Mouse (Mus musculus) T-helper 17 cell (primary cell): ENCODE results near the gene Gm4491.

Experiments
- in situ Hi-C, 2 experiments: fragments of 300-600 bp; cut with MboI, MseI; formaldehyde crosslinking; loops; 1 replicate in 1 of 2; 2 replicates in 1 of 2; pipeline ENCODE4 v1.15.1; 2025; ENCODE audit warnings: high pct_unique_total_duplicates in 2 of 2

The Gm4491 gene

DNA sequence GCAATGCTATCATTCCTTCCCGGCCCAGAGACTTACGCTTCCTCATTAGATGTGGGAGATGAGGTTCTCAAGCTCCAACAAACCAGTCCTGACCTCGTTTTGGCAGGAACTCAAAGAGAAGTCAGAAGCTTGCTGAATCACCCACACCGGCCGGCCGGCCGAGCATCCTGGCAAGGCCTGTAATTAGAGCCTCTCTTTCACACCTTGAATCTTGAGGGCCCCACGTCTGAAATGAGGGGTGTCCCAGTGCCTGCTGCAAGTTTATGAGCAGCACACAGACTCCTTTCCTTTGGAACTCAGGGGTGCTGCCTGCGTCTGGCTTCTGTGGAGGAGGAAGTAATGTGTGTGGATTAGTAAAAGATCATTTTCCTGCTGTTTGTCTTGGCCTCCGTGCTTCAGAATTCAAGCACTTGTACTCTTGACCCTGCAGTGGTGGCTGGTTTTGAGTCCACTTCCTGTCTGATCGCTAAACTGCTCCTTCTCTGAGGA is 31.5 kb downstream of the Gm4491 start:
- in situ Hi-C loops = loop anchor here in 1 of 2 experiments (10.0 kb wide), 1 partner anchor 1629 kb away; no protein-coding TSS in a partner anchor

- in situ Hi-C loops = loop anchor here in 1 of 2 experiments (10.0 kb wide), 1 partner anchor 1628 kb away; no protein-coding TSS in a partner anchor
Measured at GRCm38 (mm10) chr14:57082863-57083262, 32.8 kb downstream of the Gm4491 start.

DNA sequence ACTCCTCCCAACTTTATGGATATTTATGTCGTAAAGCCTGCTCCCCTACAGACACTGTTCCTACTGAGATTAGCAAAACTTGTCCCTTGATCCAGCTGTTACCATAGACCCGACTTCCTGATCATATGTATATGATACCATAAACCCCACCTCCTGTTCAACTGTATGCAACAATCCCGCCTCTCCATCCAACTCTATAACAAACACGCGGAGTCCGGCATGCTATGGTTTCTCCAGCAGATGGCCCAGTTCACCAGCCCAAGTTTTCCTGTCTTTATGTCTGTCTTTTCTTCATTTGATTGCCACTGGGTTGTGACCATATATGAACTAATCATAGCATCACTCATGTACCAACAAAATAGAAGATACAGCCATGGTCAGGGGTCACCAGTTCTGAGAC is 40.1 kb downstream of the Gm4491 start:
- in situ Hi-C loops = no loop called here

- in situ Hi-C loops = loop anchor here (5.0 to 10.0 kb wide), 3 partner anchors 88 to 245 kb away; no protein-coding TSS in a partner anchor
Measured at GRCm38 (mm10) chr14:57069906-57070305, 45.8 kb downstream of the Gm4491 start.

DNA sequence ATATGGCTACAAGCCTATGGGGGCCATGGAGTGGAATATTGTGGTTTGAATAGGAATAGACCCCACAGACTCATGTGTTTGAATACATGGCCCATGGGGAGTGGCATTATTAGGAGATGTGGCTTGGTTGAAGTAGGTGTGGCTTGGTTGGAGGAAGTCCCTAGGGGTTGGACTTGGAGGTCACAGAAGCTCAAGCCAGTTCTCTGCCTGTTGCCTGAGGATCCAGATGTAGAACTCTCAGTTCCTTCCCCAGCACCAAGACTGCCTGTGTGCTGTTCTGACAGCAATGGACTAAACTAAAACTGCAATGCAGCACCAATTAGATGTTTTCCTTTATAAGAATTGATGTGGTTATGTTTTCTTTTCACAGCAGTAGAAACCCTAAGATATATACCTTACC is 49.6 kb downstream of the Gm4491 start:
- in situ Hi-C loops = loop anchor here (5.0 to 10.0 kb wide), 2 partner anchors 99 to 241 kb away; no protein-coding TSS in a partner anchor
